Mouse (Mus musculus) thymus, adult 2 months (tissue): ENCODE measurements around the gene Glis3.

Experiments
- CTCF ChIP-seq: fragments of 200-500 bp; IDR thresholded peaks from 2 replicates; pipeline ENCODE4 v1.5.1; 2012; ENCODE audit warnings: mild to moderate bottlenecking, control low read depth, low read length, moderate library complexity, borderline replicate concordance; ENCODE audit not compliant: control insufficient read depth, poor library complexity, insufficient read depth; ENCODE audit errors: extremely low read depth
- POLR2A ChIP-seq: fragments of 200-500 bp; IDR thresholded peaks from 2 replicates; pipeline ENCODE4 v1.6.1; 2012; ENCODE audit warnings: mild to moderate bottlenecking, low read length, control low read depth, moderate library complexity; ENCODE audit not compliant: control insufficient read depth, poor library complexity, insufficient read depth; ENCODE audit errors: extremely low read depth

DNA sequence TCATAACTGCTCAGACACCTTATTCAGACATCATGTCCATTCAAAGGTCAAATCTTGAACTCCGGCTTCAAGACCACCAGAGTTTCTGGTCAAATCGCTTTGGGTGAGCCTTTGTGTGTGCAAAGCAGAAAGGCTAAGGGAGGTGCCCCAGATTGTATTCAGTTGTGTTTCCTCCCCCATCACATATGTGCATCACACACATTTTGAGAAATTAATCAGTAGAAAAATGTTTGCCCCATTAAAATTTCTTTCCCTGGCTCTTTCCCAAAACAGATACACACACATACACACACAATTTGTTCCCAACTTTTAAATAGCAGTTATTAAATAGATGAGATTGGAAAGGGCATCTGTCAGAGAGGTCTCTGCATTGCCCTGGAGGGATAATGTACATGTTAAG lies 442.3 kb downstream of the Glis3 start:
- TF ChIP-seq POLR2A: no peak
- no peak for TF ChIP-seq CTCF
